ENCODE assay signal across 8 mouse cellular contexts in the genomic region with DNA sequence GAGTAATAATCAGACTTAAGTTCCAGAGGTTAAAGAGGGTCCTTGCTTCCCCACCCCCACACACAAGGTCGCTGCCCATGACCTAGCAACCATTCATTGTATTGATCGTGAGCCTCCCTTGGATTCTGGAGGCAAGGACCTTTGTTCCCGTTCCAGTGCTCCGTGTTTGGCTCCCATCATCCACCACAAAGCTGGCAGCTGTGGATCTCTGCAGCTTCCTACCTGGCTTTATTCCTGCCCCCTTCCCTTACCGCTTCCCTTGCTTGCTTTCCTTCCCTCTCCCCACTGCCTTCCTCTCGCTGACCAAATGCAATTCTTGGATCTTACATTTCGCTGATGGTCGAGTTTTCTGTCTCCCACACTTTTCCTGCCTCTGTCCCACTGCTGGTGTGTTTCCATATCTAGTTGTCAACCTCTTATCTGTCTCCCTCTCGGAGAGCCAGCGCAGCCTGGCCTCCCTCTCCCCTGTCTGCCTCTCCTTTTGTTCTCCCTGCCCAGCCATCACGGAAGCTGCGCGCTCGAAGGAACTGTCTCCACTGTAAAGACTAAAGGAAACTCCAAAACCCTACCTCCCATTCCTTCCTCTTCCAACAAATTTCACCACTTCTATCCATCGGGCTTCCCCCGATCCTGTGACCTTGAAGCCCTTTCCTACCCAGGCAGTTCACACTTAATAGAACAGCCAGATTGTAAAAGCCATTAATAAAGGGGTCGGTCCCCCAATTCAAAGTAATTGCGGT. TPM values are rescaled to one million over a fixed set of nuclear protein-coding genes. Genes with fewer than 3 reads are reported as not detected.
DNase-seq lines count a peak whose midpoint lies in the region; ATAC-seq and TF ChIP-seq lines count a peak whose summit lies in the region.

No protein-coding gene starts in this region.

- 7% methylated on average over 18 of the region's 18 CpGs for WGBS in lung, embryonic 16.5 days
- WGBS in forebrain, embryonic 16.5 days = 3% methylated on average over 18 of the region's 18 CpGs
- WGBS in liver, adult 2 months = 4% methylated on average over 18 of the region's 18 CpGs
- 7% methylated on average over 18 of the region's 18 CpGs for WGBS in stomach, embryonic 15.5 days

- no peaks in the 10 kb centered on the region for H3K27me3 ChIP-seq in lung, embryonic 16.5 days (ENCODE audit: control insufficient read depth, insufficient read depth, low read depth, low read length)
- no peaks in the 10 kb centered on the region for H3K27me3 ChIP-seq in forebrain, embryonic 16.5 days (replicated peaks; ENCODE audit: control insufficient read depth, insufficient read depth, low read length)
- H3K27me3 ChIP-seq in liver, adult 2 months (ENCODE audit: control insufficient read depth, insufficient read depth, low read length) = no peaks in the 10 kb centered on the region
- H3K27me3 ChIP-seq in stomach, embryonic 15.5 days (replicated peaks) = no peaks in the 10 kb centered on the region

- TF ChIP-seq CTCF in liver, adult 2 months (IDR thresholded peaks at IDR 0.05; ENCODE audit: low read depth, low read length) = no peak

- peaks cover 57% of the 10 kb centered on the region for H3K4me1 ChIP-seq in lung, embryonic 16.5 days (replicated peaks; ENCODE audit: control insufficient read depth, insufficient read depth, low read length)
- H3K4me1 ChIP-seq in forebrain, embryonic 16.5 days (replicated peaks; ENCODE audit: control insufficient read depth, insufficient read depth, low read length) = peaks cover 52% of the 10 kb centered on the region
- peaks cover 23% of the 10 kb centered on the region for H3K4me1 ChIP-seq in liver, adult 2 months (ENCODE audit: control insufficient read depth, insufficient read depth, low read length)
- peaks cover 36% of the 10 kb centered on the region for H3K4me1 ChIP-seq in stomach, embryonic 15.5 days

- peaks cover under 1% of the 10 kb centered on the region for H3K36me3 ChIP-seq in lung, embryonic 16.5 days (ENCODE audit: control insufficient read depth, insufficient read depth, low read length)
- peaks cover under 1% of the 10 kb centered on the region; the same call in 1 of the 2 replicates for H3K36me3 ChIP-seq in forebrain, embryonic 16.5 days (ENCODE audit: control insufficient read depth, insufficient read depth)
- H3K36me3 ChIP-seq in liver, adult 2 months (ENCODE audit: control insufficient read depth, insufficient read depth, low read length) = no peaks in the 10 kb centered on the region; the same call in 1 of the 2 replicates
- H3K36me3 ChIP-seq in stomach, embryonic 15.5 days = no peaks in the 10 kb centered on the region

- ATAC-seq in lung, embryonic 16.5 days (ENCODE audit: low read depth) = no peak
- no peak for ATAC-seq in forebrain, embryonic 16.5 days
- no peak for ATAC-seq in stomach, embryonic 15.5 days (ENCODE audit: insufficient read depth, low FRiP score, low read depth)

- H3K9me3 ChIP-seq in lung, embryonic 16.5 days (ENCODE audit: control insufficient read depth, low read length) = no peaks in the 10 kb centered on the region
- H3K9me3 ChIP-seq in forebrain, embryonic 16.5 days (ENCODE audit: control insufficient read depth, low read length) = no peaks in the 10 kb centered on the region
- no peaks in the 10 kb centered on the region for H3K9me3 ChIP-seq in stomach, embryonic 15.5 days

- TF ChIP-seq POLR2A in liver, adult 2 months (IDR thresholded peaks at IDR 0.05; ENCODE audit: extremely low read depth, insufficient read depth, low read length) = no peak; the same call in 1 of the 2 replicates

- peak overlapping the region; percentile 88 for H3K4me2 ChIP-seq in lung, embryonic 16.5 days (ENCODE audit: low read depth, low read length)
- H3K4me2 ChIP-seq in forebrain, embryonic 16.5 days (ENCODE audit: low read length) = peak overlapping the region; percentile 69
- peak overlapping the region; percentile 74 for H3K4me2 ChIP-seq in stomach, embryonic 15.5 days

- intact Hi-C loops in gastrocnemius, postnatal 14 days (cut with DNase I; ENCODE audit: low total_unique reads) = no loop called here

- peak overlapping the region; percentile 99 for H3K27ac ChIP-seq in lung, embryonic 16.5 days (ENCODE audit: low read length)
- peak overlapping the region; percentile 91 for H3K27ac ChIP-seq in forebrain, embryonic 16.5 days (ENCODE audit: low read length)
- H3K27ac ChIP-seq in liver, adult 2 months (replicated peaks; ENCODE audit: insufficient read depth, low read depth, low read length) = peak overlapping the region; percentile 78
- H3K27ac ChIP-seq in stomach, embryonic 15.5 days = peak overlapping the region; percentile 97

- no peak for DNase-seq in lung, postnatal 4 days
- DNase-seq in liver, adult 2 months (ENCODE audit: extremely low read depth, low read depth, low spot score) = peak; percentile 93
- DNase-seq in gastrocnemius, postnatal 14 days = no peak
- no peak for DNase-seq in layer of hippocampus, adult 11-12 months (ENCODE audit: low spot score)
- DNase-seq in layer of hippocampus, adult 9-11 months = no peak

- peak overlapping the region; percentile 91 for H3K9ac ChIP-seq in lung, embryonic 16.5 days (ENCODE audit: low read length)
- peak overlapping the region; percentile 86 for H3K9ac ChIP-seq in forebrain, embryonic 16.5 days (replicated peaks; ENCODE audit: low read depth, low read length)
- peak overlapping the region; percentile 95 for H3K9ac ChIP-seq in liver, adult 2 months (ENCODE audit: low read depth, low read length)
- H3K9ac ChIP-seq in stomach, embryonic 15.5 days = peak overlapping the region; percentile 91; the same call in 1 of the 2 replicates

- H3K79me2 ChIP-seq in liver, adult 2 months (ENCODE audit: control insufficient read depth, insufficient read depth, low read length) = peaks cover 5% of the 10 kb centered on the region; the same call in 1 of the 2 replicates

- peak overlapping the region; percentile 89 for H3K4me3 ChIP-seq in lung, embryonic 16.5 days (ENCODE audit: low read length)
- H3K4me3 ChIP-seq in forebrain, embryonic 16.5 days (replicated peaks; ENCODE audit: low read length) = peak overlapping the region; percentile 68
- H3K4me3 ChIP-seq in liver, adult 2 months (ENCODE audit: insufficient read depth, low read depth, low read length) = peak overlapping the region; percentile 80
- peak overlapping the region; percentile 72 for H3K4me3 ChIP-seq in stomach, embryonic 15.5 days (replicated peaks)

RNA-seq across cellular contexts. Expression of gene Mmp14, which starts 0.8 kb away (rescaled TPM):
- 176 and 183 TPM in 2 replicates for polyA plus RNA-seq in lung, embryonic 16.5 days (2015; fragmentation: Nextera tagmentation; extraction: Ambion mirVana)
- polyA plus RNA-seq in forebrain, embryonic 16.5 days (2015; fragmentation: Nextera tagmentation; extraction: Ambion mirVana) = 49.4 and 62.3 TPM in 2 replicates
- total RNA-seq in liver, adult 2 months (2014; rRNA removed) = 9.0 and 12.4 TPM in 2 replicates
- polyA plus RNA-seq in liver, adult 2 months (2012; rRNA removed) = 44.0 and 52.6 TPM in 2 replicates
- polyA plus RNA-seq in stomach, embryonic 15.5 days (2015; fragmentation: Nextera tagmentation; extraction: Ambion mirVana) = 126 and 139 TPM in 2 replicates
- total RNA-seq in gastrocnemius, postnatal 14 days (2021) = 10 to 100 TPM; 52.0 to 68.1 TPM

RNA-seq across cellular contexts. Expression of gene Mrpl52, which starts 3.9 kb away (rescaled TPM):
- polyA plus RNA-seq in lung, embryonic 16.5 days (2015; fragmentation: Nextera tagmentation; extraction: Ambion mirVana) = 258 and 287 TPM in 2 replicates
- polyA plus RNA-seq in forebrain, embryonic 16.5 days (2015; fragmentation: Nextera tagmentation; extraction: Ambion mirVana) = 229 and 239 TPM in 2 replicates
- 77.8 and 85.8 TPM in 2 replicates for total RNA-seq in liver, adult 2 months (2014; rRNA removed)
- 876 and 1,262 TPM in 2 replicates for polyA plus RNA-seq in liver, adult 2 months (2012; rRNA removed)
- 273 and 275 TPM in 2 replicates for polyA plus RNA-seq in stomach, embryonic 15.5 days (2015; fragmentation: Nextera tagmentation; extraction: Ambion mirVana)
- 100 to 1,000 TPM; 107 to 116 TPM for total RNA-seq in gastrocnemius, postnatal 14 days (2021)

RNA-seq across cellular contexts. Expression of gene Slc7a7, which starts 13.0 kb away (rescaled TPM):
- 14.2 and 17.0 TPM in 2 replicates for polyA plus RNA-seq in lung, embryonic 16.5 days (2015; fragmentation: Nextera tagmentation; extraction: Ambion mirVana)
- polyA plus RNA-seq in forebrain, embryonic 16.5 days (2015; fragmentation: Nextera tagmentation; extraction: Ambion mirVana) = 3.9 and 4.9 TPM in 2 replicates
- total RNA-seq in liver, adult 2 months (2014; rRNA removed) = 2.2 and 2.3 TPM in 2 replicates
- 2.6 and 4.1 TPM in 2 replicates for polyA plus RNA-seq in liver, adult 2 months (2012; rRNA removed)
- polyA plus RNA-seq in stomach, embryonic 15.5 days (2015; fragmentation: Nextera tagmentation; extraction: Ambion mirVana) = 17.0 and 19.9 TPM in 2 replicates
- total RNA-seq in gastrocnemius, postnatal 14 days (2021) = 1 to 10 TPM; 2.9 to 3.4 TPM

RNA-seq across cellular contexts. Expression of gene Lrp10, which starts 33.4 kb away (rescaled TPM):
- polyA plus RNA-seq in lung, embryonic 16.5 days (2015; fragmentation: Nextera tagmentation; extraction: Ambion mirVana) = 61.9 and 64.2 TPM in 2 replicates
- 30.8 and 34.3 TPM in 2 replicates for polyA plus RNA-seq in forebrain, embryonic 16.5 days (2015; fragmentation: Nextera tagmentation; extraction: Ambion mirVana)
- 7.1 and 10.4 TPM in 2 replicates for total RNA-seq in liver, adult 2 months (2014; rRNA removed)
- polyA plus RNA-seq in liver, adult 2 months (2012; rRNA removed) = 41.3 and 50.3 TPM in 2 replicates
- 49.6 and 51.9 TPM in 2 replicates for polyA plus RNA-seq in stomach, embryonic 15.5 days (2015; fragmentation: Nextera tagmentation; extraction: Ambion mirVana)
- total RNA-seq in gastrocnemius, postnatal 14 days (2021) = 10 to 100 TPM; 33.5 to 37.2 TPM

RNA-seq across cellular contexts. Expression of gene Rem2, which starts 45.3 kb away (rescaled TPM):
- polyA plus RNA-seq in lung, embryonic 16.5 days (2015; fragmentation: Nextera tagmentation; extraction: Ambion mirVana) = 19.6 and 22.4 TPM in 2 replicates
- 21.0 and 27.7 TPM in 2 replicates for polyA plus RNA-seq in forebrain, embryonic 16.5 days (2015; fragmentation: Nextera tagmentation; extraction: Ambion mirVana)
- not detected in 2 replicates for total RNA-seq in liver, adult 2 months (2014; rRNA removed)
- polyA plus RNA-seq in liver, adult 2 months (2012; rRNA removed) = 0.10 TPM in 1 of 2 replicates, not detected in the other
- 1.6 and 2.3 TPM in 2 replicates for polyA plus RNA-seq in stomach, embryonic 15.5 days (2015; fragmentation: Nextera tagmentation; extraction: Ambion mirVana)
- total RNA-seq in gastrocnemius, postnatal 14 days (2021) = not detected
